Mouse (Mus musculus) cerebellum, adult 18-20 months (tissue): ENCODE data around the gene Xkrx.
"Not testable (repeated sequence)": the region's sequence is repeated elsewhere in the genome, so short reads cannot be mapped to it uniquely, and the experiment has no call there.

Experiments
- DNase-seq, 2 experiments: peaks; one replicate each; pipeline ENCODE4 v3.0.0; 2021

Gene Xkrx

DNA sequence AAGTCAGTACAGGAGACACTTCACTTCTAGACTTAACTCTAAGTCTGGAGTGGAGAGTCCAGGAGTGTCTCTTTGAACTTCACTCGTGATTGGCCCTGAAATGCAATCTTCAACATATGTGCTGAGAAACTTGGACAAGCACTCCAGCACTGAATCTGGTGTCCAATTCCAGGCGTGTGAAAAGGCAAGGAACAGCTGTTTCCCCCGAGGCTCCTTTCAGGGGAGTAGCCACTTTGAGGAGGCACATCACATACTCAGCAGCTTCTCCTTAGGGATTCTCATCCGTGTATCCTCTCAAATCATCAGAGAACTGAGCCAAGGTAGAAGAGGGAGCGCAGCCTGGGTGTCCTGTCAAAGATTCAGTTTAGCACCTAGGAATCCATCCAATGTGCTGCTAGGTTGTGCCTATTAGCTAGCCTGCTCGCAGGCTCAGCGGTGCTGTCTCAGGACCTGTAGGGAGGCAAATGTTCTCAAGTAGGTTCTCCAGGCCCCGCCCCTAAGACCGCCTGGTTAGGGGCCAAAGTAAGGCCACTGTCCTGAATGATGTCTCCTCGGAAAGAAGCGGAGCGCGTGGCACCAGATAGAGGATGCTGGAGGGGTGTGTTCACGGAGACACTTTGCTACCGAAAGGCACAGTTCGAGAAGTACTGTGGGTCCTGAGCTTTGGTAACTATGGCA lies at the start of gene Xkrx:
Gene Xkrx, minus strand, starts transcription at position 34 of the 678 bp plus-strand sequence.
- peak; percentile 14 to 26 for DNase-seq

DNA sequence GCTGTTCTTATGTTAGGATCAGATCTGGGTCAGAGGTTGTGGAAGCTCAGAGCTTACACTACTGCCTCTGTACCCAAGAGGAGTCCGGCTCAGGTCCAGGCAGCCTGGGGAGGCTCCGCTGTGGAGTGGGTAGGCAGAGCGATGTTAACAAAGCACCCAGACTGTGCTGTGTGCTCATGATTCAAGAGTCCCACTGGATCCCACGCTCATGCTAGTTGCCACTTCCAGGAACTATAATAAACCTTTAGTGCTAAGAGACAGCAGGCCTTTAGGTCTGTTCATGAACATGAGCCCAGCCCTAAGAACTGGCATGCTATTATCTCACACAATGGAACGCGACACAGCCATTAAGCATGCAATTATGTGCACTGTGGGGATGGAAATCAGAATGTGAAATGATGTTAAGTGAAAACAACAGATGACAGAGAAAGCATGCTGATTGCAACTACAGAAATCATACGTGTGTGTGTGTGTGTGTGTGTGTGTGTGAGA lies 49.3 kb upstream of the Xkrx start:
- no peak for DNase-seq

DNA sequence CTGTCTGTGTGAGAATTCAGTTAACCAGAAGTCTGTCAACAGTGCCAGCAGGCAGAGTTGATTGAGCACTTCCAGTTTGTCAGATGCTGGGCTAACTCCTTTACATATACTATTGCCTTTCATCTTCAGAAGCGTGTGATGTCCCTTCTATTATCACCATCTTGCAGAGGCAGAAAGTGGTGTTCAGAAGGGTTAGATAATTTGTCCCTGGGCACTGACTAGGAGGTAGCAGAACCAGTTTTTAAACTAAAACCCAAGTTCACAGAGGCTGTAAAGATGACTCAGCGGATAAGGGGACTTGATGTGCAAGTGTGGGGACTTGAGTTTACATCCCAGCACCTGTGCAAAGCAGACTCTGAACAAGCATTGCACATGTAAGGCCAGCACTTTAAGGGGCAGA lies 46.6 kb upstream of the Xkrx start:
- DNase-seq = no peak

DNA sequence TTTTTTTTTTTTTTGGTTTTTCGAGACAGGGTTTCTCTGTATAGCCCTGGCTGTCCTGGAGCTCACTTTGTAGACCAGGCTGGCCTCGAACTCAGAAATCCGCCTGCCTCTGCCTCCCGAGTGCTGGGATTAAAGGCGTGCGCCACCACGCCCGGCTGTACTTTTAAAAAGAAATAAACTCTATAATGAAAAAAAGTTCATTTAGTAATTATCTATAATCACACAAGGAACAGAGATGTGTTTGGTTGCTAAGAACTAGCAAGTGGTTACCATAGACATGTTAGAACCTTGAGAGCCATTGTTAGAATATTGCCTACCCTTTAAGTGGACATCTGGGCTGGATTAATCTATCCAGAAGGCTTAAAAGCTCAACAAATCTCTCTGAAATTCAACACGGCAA lies 25.3 kb upstream of the Xkrx start, which contains the start of gene Arl13a:
Gene Arl13a, plus strand, starts transcription at position 301 of the 400 bp plus-strand sequence.
- DNase-seq = not testable (repeated sequence)

DNA sequence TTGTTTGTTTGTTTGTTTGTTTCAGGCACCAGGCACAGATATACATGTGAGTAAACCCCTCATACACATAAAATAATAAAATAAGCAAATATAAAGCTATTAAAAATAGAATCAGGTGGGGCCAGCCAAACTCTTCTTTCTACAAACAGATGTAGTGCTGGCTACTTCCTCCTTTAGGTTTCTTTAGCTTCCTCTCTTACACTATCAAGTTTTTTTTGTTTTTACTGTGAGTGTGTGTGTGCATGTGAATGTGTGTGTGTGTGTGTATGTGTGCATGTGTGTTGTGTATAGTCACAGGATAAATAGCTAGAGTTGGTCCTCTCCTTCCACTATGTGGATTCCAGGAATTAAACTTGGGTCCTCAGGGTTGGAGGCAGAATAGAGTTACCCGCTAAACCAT lies 12.8 kb upstream of the Xkrx start:
- DNase-seq = no peak

DNA sequence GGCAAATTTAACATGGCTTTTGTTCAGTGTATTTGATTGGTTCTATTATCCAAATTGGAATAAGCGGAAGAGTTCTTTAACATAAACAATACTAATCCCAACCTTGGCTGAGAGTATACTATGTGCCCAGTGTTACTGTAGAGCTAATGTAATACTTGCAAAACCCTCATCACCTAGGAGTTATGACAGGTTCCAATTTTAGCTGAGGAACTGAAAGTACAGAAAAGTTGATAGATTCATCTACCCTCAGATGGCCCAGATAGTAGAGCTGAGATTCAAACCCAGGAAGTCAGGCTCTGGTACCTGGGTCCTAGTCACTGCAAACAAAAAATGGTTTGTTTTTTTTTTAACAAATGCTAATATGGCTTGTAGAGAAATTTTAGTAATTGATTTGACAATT lies 8.7 kb upstream of the Xkrx start:
- DNase-seq = no peak

DNA sequence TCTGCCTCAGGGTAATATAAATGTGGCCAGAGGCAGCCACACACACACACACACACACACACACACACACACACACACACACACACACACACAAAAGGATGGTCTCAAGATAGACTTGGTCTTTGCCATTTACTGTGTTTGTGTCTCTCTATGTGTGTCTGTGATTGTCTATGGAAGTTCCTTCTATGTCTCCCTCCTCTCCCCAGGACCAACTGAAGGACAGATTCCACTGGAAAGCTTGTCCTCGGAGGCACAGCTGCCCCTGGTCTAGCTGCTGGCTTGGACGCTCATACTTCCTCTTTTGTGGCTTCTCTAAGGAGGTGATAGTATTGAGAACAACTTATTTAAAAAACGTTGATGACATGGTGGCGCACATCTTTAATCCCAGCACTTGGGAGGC lies 1.6 kb upstream of the Xkrx start:
- no peak for DNase-seq

DNA sequence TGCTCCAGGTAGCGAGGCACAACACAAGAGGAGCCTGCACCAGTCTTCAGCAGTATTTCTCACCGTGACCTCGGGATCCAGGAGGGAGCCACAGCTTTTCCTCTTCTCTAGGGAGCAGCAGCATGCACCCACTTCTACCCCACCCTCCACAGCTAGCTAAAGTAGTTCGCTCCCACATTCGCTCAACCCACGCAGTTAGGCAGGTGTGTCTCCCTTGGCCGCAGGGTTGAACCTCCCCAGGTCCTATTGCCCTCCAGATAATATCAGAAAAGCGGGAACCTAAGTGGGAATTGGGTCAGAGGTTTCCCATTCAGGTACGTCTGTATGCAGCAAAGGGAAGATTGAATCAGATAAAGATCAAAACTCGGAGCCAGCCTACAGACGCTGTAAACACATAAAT lies 950 bp upstream of the Xkrx start:
- peak in 1 of 2 experiments; percentile 37 for DNase-seq

DNA sequence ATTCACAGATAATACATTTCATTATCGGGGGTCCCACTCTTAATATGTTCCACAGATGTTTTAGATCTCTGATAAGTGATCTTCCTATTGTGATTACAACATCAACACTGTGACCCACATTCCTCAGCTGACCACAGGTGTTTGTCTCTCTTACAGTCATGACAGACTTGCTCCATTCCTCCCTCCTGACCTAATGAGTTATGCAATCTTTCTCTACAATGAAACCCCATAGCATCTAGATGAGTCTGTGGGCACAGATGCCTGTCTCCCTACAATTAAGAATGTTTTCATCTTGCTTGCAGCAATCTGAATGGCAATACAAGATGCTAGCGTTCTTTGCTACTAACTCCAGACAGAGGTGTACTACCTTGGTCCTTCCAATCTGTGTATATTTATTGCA lies 1.4 kb downstream of the Xkrx start:
- DNase-seq = no peak

DNA sequence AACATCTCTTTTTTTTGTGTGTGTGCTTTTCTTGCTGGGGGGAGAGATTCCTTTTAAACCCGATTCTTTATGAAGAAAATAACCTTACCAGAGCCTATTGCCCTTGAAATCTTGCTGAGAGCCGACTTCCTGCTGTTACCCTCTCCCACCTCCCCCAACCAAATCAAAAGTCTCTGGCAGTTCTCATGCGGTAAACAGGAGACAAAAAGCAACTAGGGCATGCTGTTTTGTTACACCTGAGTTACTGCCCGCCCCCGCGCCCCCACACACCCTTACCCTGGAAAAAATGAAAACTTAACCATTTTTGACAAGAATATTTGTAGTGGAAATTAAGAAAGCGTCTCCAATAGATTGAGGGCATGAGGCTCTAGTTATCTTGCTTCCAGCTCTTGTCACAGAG lies 3.7 kb downstream of the Xkrx start:
- no peak for DNase-seq

DNA sequence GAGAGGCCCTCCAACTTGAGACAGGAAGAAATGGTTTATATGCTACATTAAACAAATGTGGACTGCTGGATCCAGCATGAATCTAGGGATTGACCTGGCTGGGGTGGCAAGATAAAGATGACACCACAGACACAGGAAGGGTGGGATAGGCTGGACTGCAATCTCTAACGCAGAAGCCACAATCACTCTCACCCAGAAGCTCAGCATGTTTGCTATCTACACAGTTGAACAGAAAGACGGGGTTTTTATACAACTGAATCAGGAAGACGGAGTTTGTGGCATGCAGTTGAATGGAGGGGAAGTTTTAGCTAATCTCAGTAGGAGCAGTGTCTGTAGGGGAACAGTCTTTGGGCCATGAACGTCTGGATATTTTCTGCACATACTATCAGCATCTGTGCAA lies 19.9 kb downstream of the Xkrx start:
- DNase-seq = no peak

DNA sequence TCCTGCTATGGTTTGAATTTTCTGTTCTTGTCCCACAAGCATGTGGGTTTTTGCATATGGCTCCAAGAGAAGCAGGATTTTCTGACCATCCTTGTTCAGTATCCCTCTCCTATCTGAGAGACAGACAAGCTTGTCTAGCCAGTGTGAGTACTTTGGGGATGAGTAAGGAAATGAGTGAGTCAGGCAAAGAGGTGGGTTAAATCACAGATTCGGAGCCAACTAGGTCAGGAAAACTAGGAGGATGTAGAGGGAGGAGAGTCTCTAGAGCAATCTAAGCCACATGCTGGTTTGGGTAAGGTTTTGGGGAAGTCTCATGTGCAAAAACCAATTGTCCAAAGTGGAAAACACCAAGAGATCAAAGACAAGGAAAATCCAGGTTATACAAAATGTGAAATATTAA lies 20.3 kb downstream of the Xkrx start:
- no peak for DNase-seq

DNA sequence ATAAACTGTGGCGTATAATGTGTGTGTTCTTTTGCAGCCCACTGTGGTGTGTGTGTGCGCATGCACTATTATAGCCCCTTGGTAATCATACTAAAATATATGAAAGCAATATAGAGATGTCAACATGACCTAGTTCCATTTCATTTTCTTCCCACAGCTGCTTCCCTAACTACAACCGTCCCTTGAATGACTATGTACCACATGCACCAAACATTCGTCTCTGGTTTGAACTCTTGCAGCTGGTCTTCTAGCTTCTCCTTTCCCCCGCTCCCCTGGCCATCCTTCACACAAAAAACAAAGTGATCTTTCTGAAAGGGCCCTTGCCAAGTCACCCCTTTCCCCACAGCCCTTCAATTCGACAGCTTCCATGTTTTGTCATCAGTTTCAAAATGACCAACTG lies 21.9 kb downstream of the Xkrx start:
- DNase-seq = no peak

DNA sequence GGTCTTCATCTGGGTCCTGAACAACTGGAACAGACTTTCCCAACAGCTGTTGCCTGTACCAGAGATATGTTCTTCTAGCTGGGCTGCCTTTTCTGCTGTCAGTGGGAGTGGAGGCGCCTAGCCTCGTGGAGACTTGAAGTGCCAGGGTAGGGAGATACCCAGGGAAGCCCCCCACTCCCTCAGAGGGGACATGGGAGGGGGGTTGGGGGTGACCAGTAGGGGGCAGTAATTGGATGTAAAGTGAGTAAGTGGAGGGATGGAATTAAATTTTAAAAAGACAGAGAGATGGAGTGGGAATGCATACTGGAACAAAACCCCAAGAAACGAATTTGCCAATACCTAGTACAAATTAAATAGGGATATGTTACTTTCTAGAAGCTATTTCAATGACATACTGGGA lies 28.1 kb downstream of the Xkrx start:
- DNase-seq = no peak

DNA sequence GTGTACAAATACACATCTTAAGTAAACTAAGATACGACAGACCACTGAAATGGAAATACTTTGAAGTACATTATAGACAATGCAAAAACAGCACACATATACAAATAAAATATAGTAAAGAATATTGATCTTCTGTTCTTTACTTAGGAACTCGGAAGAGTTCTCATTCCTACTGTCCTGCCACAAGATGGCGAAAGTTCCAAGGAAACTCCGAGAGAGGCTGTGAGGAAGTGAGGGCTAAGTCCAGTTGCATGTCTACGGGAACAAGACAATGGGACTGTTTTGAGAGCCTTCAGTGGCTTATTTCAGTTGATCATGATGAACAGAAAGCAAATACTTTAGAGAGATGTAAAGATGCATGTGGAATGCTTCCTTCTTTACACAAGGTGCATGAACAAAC lies 29.6 kb downstream of the Xkrx start:
- peak; percentile 9 to 15 for DNase-seq

DNA sequence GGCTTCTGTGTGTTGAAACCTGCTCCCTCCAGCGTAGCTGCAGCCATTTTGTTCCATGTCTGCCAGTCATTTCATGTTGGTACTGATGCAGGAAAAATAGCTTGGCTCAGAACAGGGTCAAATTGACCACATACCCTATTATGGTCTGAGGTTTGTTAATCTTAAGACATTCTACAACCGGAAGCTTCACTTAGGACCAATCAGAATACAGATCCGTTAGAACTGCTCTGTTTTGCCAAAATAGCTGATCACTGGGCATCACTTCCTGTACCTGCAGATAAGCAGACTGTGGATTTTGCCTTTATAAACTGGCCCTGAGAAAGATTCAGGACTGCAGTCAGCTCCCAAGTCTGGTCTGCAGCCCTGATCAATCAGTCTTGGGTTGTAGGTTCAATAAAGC lies 33.3 kb downstream of the Xkrx start:
- DNase-seq = no peak

DNA sequence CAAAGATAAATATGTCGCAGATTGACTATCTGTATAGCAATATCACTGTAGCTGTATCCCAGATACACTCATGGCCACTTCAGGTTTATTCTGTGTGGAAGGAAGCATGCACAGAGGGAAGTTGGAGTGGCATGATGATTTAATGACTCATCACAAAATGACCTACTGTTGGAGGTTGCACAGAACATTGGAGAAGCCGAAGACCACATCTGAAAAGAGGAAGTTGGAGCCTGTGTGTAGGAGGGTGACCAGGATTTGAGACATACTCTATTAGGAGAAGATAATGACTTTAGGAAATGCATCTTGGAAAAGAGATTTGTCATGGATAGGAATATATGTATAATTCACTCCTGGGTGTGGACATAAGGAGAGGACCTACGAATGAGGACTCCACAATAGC lies 45.5 kb downstream of the Xkrx start:
- no peak for DNase-seq

DNA sequence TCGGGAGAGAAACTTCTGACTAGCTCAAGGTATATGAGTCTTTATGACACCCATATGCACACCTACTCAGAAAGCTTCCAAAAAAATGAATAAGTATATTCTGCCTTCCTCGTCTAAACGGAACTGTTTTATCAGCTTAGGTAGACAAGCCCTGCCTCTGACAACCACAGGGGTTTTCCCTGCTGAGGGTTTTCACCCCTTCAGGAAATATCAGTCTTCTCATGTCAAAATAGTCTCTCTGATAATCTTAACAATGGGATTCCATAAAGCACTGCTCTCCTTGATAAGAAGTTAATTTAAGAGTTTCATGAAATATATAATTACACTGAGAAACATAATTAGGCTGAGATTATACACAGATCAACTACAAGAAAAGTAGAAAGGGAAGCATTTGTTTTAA lies 50.1 kb downstream of the Xkrx start:
- DNase-seq = no peak

DNA sequence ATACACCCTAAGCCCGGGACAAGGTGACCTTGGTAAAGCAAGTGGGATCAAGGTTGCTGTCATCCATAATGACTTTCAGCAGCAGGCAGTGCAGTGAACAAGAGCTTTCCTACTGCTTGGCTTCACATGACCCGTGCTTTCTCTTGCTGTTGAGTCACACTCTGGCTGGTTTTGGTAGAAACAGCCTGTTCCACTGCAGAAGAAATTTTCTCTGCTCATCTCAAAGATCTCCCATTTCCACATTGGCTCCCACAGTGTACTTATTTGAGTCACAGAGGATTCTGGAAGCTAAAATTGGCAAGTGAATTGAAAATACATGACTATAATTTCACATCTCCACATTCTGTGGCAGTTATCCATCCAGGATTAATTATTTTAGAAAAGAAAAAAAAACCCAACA lies 59.2 kb downstream of the Xkrx start:
- DNase-seq = no peak
